Mouse (Mus musculus): ENCODE results near the gene Cldn34c4. TPM values are rescaled to one million over a fixed set of nuclear protein-coding genes. Genes with fewer than 3 reads are reported as not detected.

Cldn34c4 gene
- not detected for total RNA-seq (2023)

GRCm38 (mm10) chrX:127736454-127736853, at the start of gene Cldn34c4:
Gene Cldn34c4, minus strand, starts transcription at chrX:127736554.

